Mouse (Mus musculus) C2C12 (cell line): ENCODE data around the gene Sec24c.

ENCODE experiments used
- CEBPB ChIP-seq: IDR thresholded peaks from one replicate; pipeline ENCODE4 v1.6.1; 2011; ENCODE audit warnings: low read depth, mild to moderate bottlenecking, control low read depth, moderate library complexity
- CTCF ChIP-seq: IDR thresholded peaks from one replicate; pipeline ENCODE4 v1.5.1; 2011; ENCODE audit not compliant: control insufficient read depth, insufficient read depth, insufficient read length
- MAX ChIP-seq: IDR thresholded peaks from one replicate; pipeline ENCODE4 v1.6.1; 2011; ENCODE audit warnings: mild to moderate bottlenecking, control low read depth
- MYOD1 ChIP-seq: IDR thresholded peaks from one replicate; pipeline ENCODE4 v1.6.1; 2011; ENCODE audit warnings: low read depth; ENCODE audit not compliant: control insufficient read depth, insufficient read length
- MYOG ChIP-seq: IDR thresholded peaks from one replicate; pipeline ENCODE4 v1.6.1; 2011; ENCODE audit not compliant: control insufficient read depth, insufficient read length; ENCODE audit errors: extremely low read depth

- no peak for TF ChIP-seq CTCF
- TF ChIP-seq MYOG = no peak
- no peak for TF ChIP-seq MYOD1
- TF ChIP-seq MAX = peak; percentile 37
- no peak for TF ChIP-seq CEBPB
Measured at GRCm38 (mm10) chr14:20702741-20703381, 28.8 kb downstream of the Sec24c start, which contains the start of gene Chchd1.
